Mouse (Mus musculus): Measurements from ENCODE around the gene Man2b1. TPM values are rescaled to one million over a fixed set of nuclear protein-coding genes. Genes with fewer than 3 reads are reported as not detected.
"Not testable (repeated sequence)": the region's sequence is repeated elsewhere in the genome, so short reads cannot be mapped to it uniquely, and the experiment has no call there.

The Man2b1 gene
- total and polyA plus RNA-seq, 3 experiments: 19.3 to 91.8 (median 87.7) TPM

- Histone ChIP-seq H3K27me3 (ENCODE audit: insufficient read depth, low read length) (no peaks in the 10 kb centered on the region), H3K4me1 (ENCODE audit: insufficient read depth, low read depth, low read length) (peaks cover 7% of the 10 kb centered on the region; the same call in 1 of the 2 replicates), H3K9me3 (replicated peaks) (no peaks in the 10 kb centered on the region), H3K4me3 (ENCODE audit: low read depth, low read length) (no peak overlapping the region), H3K36me3 (replicated peaks) (peaks cover 44% of the 10 kb centered on the region)
- TF ChIP-seq POLR2AphosphoS5 (IDR thresholded peaks at IDR 0.05; ENCODE audit: insufficient replicate concordance, low read depth, low read length) (no peak), TAL1 (conservative IDR thresholded peaks at IDR 0.05; ENCODE audit: low read depth, low read length) (no peak), GATA2 (IDR thresholded peaks at IDR 0.05; ENCODE audit: borderline replicate concordance, low read depth, low read length) (no peak), CTCF (IDR thresholded peaks at IDR 0.05; ENCODE audit: low read depth, low read length) (no peak), GATA1 (IDR thresholded peaks at IDR 0.05; ENCODE audit: borderline replicate concordance, low read length) (no peak)
- DNase-seq (ENCODE audit: low spot score): no peak
- no peak for ATAC-seq (ENCODE audit: extremely low read depth, insufficient number of reproducible peaks, low FRiP score, poor library complexity, severe bottlenecking)
Observed at GRCm38 (mm10) chr8:85100076-85100665, 17.1 kb downstream of the Man2b1 start.

- Histone ChIP-seq H3K4me1 (ENCODE audit: insufficient read depth, low read depth, low read length) (no peaks in the 10 kb centered on the region), H3K9me3 (replicated peaks) (no peaks in the 10 kb centered on the region), H3K27me3 (ENCODE audit: insufficient read depth, low read length) (peaks cover 8% of the 10 kb centered on the region), H3K36me3 (replicated peaks) (no peaks in the 10 kb centered on the region), H3K4me3 (ENCODE audit: low read depth, low read length) (no peak overlapping the region)
- no peak for TF ChIP-seq GATA1 (IDR thresholded peaks at IDR 0.05; ENCODE audit: borderline replicate concordance, low read length)
- no peak for TF ChIP-seq TAL1 (conservative IDR thresholded peaks at IDR 0.05; ENCODE audit: low read depth, low read length)
- no peak for TF ChIP-seq CTCF (IDR thresholded peaks at IDR 0.05; ENCODE audit: low read depth, low read length)
- TF ChIP-seq GATA2 (IDR thresholded peaks at IDR 0.05; ENCODE audit: borderline replicate concordance, low read depth, low read length): no peak
- TF ChIP-seq POLR2AphosphoS5 (IDR thresholded peaks at IDR 0.05; ENCODE audit: insufficient replicate concordance, low read depth, low read length): no peak
- ATAC-seq (ENCODE audit: extremely low read depth, insufficient number of reproducible peaks, low FRiP score, poor library complexity, severe bottlenecking): no peak
- DNase-seq (ENCODE audit: low spot score): no peak
Observed at GRCm38 (mm10) chr8:85113241-85113640, 30.2 kb downstream of the Man2b1 start.

GRCm38 (mm10) chr8:85115501-85115900 lies 32.4 kb downstream of the Man2b1 start:
- no peaks in the 10 kb centered on the region for H3K36me3 ChIP-seq (replicated peaks)
- DNase-seq (ENCODE audit: low spot score) (no peak), ATAC-seq (ENCODE audit: extremely low read depth, insufficient number of reproducible peaks, low FRiP score, poor library complexity, severe bottlenecking) (no peak)
- TF ChIP-seq GATA1 (IDR thresholded peaks at IDR 0.05; ENCODE audit: borderline replicate concordance, low read length) (no peak), POLR2AphosphoS5 (IDR thresholded peaks at IDR 0.05; ENCODE audit: insufficient replicate concordance, low read depth, low read length) (no peak), CTCF (IDR thresholded peaks at IDR 0.05; ENCODE audit: low read depth, low read length) (no peak), TAL1 (conservative IDR thresholded peaks at IDR 0.05; ENCODE audit: low read depth, low read length) (no peak), GATA2 (IDR thresholded peaks at IDR 0.05; ENCODE audit: borderline replicate concordance, low read depth, low read length) (no peak)
- no peaks in the 10 kb centered on the region for H3K9me3 ChIP-seq (replicated peaks)
- peaks cover 6% of the 10 kb centered on the region; the same call in 1 of the 2 replicates for H3K27me3 ChIP-seq (ENCODE audit: insufficient read depth, low read length)
- no peaks in the 10 kb centered on the region for H3K4me1 ChIP-seq (ENCODE audit: insufficient read depth, low read depth, low read length)
- no peak overlapping the region for H3K4me3 ChIP-seq (ENCODE audit: low read depth, low read length)

- no peaks in the 10 kb centered on the region for H3K4me1 ChIP-seq (ENCODE audit: insufficient read depth, low read depth, low read length)
- DNase-seq (ENCODE audit: low spot score): no peak
- H3K27me3 ChIP-seq (ENCODE audit: insufficient read depth, low read length): peaks cover 6% of the 10 kb centered on the region; the same call in 1 of the 2 replicates
- no peaks in the 10 kb centered on the region for H3K9me3 ChIP-seq (replicated peaks)
- no peak for ATAC-seq (ENCODE audit: extremely low read depth, insufficient number of reproducible peaks, low FRiP score, poor library complexity, severe bottlenecking)
- TF ChIP-seq TAL1 (conservative IDR thresholded peaks at IDR 0.05; ENCODE audit: low read depth, low read length): no peak
- TF ChIP-seq CTCF (IDR thresholded peaks at IDR 0.05; ENCODE audit: low read depth, low read length): no peak
- no peak for TF ChIP-seq POLR2AphosphoS5 (IDR thresholded peaks at IDR 0.05; ENCODE audit: insufficient replicate concordance, low read depth, low read length)
- no peak for TF ChIP-seq GATA2 (IDR thresholded peaks at IDR 0.05; ENCODE audit: borderline replicate concordance, low read depth, low read length)
- TF ChIP-seq GATA1 (IDR thresholded peaks at IDR 0.05; ENCODE audit: borderline replicate concordance, low read length): no peak
- no peak overlapping the region for H3K4me3 ChIP-seq (ENCODE audit: low read depth, low read length)
- no peaks in the 10 kb centered on the region for H3K36me3 ChIP-seq (replicated peaks)
Observed at GRCm38 (mm10) chr8:85116984-85117383, 33.9 kb downstream of the Man2b1 start.

- no peak for DNase-seq (ENCODE audit: low spot score)
- no peak overlapping the region for H3K4me3 ChIP-seq (ENCODE audit: low read depth, low read length)
- no peak for TF ChIP-seq POLR2AphosphoS5 (IDR thresholded peaks at IDR 0.05; ENCODE audit: insufficient replicate concordance, low read depth, low read length)
- TF ChIP-seq TAL1 (conservative IDR thresholded peaks at IDR 0.05; ENCODE audit: low read depth, low read length): no peak
- no peak for TF ChIP-seq GATA1 (IDR thresholded peaks at IDR 0.05; ENCODE audit: borderline replicate concordance, low read length)
- TF ChIP-seq GATA2 (IDR thresholded peaks at IDR 0.05; ENCODE audit: borderline replicate concordance, low read depth, low read length): no peak
- no peak for TF ChIP-seq CTCF (IDR thresholded peaks at IDR 0.05; ENCODE audit: low read depth, low read length)
- no peaks in the 10 kb centered on the region for H3K9me3 ChIP-seq (replicated peaks)
- no peak for ATAC-seq (ENCODE audit: extremely low read depth, insufficient number of reproducible peaks, low FRiP score, poor library complexity, severe bottlenecking)
- no peaks in the 10 kb centered on the region for H3K36me3 ChIP-seq (replicated peaks)
- H3K27me3 ChIP-seq (ENCODE audit: insufficient read depth, low read length): peaks cover 13% of the 10 kb centered on the region
- H3K4me1 ChIP-seq (ENCODE audit: insufficient read depth, low read depth, low read length): no peaks in the 10 kb centered on the region
Observed at GRCm38 (mm10) chr8:85119052-85119981, 36.2 kb downstream of the Man2b1 start.

- H3K4me3 ChIP-seq (ENCODE audit: low read depth, low read length); ATAC-seq (ENCODE audit: extremely low read depth, insufficient number of reproducible peaks, low FRiP score, poor library complexity, severe bottlenecking): not testable (repeated sequence)
Observed at GRCm38 (mm10) chr8:85120251-85120650, 37.2 kb downstream of the Man2b1 start.

More at GRCm38 (mm10) chr8:85120251-85120650, 37.2 kb downstream of the Man2b1 start:
- H3K27me3 ChIP-seq (ENCODE audit: insufficient read depth, low read length): peaks cover 13% of the 10 kb centered on the region
- DNase-seq (ENCODE audit: low spot score); H3K36me3 ChIP-seq (replicated peaks); H3K4me1 ChIP-seq (ENCODE audit: insufficient read depth, low read depth, low read length); H3K9me3 ChIP-seq (replicated peaks): not testable (repeated sequence)

All from G1E (cell line).